Mouse (Mus musculus) left cerebral cortex, postnatal 14 days (tissue): ENCODE measurements around the gene Elp5. TPM values are rescaled to one million over a fixed set of nuclear protein-coding genes. Genes with fewer than 3 reads are reported as not detected.
"Not testable (repeated sequence)": the region's sequence is repeated elsewhere in the genome, so short reads cannot be mapped to it uniquely, and the experiment has no call there.

ENCODE experiments used
- DNase-seq, 2 experiments: peaks; one replicate each; pipeline ENCODE4 v3.0.0; 2021 to 2022; ENCODE audit warnings: low spot score in 2 of 2, mixed read lengths in 1 of 2
- intact Hi-C: fragments of 180-260 bp; cut with DNase I; formaldehyde crosslinking; loops from one replicate; pipeline ENCODE4 v1.15.1; 2025
- total RNA-seq, 2 experiments: library from RNA; stranded (reverse); gene quantifications; 2 replicates each; pipeline ENCODE4 v1.2.3; 2021

The Elp5 gene
- total RNA-seq, 2 experiments from 2014 or later = 103 to 107 TPM

- intact Hi-C loops = no loop called here
- no peak for DNase-seq
Observed at GRCm38 (mm10) chr11:69939181-69939580, 43.1 kb downstream of the Elp5 start.

DNA sequence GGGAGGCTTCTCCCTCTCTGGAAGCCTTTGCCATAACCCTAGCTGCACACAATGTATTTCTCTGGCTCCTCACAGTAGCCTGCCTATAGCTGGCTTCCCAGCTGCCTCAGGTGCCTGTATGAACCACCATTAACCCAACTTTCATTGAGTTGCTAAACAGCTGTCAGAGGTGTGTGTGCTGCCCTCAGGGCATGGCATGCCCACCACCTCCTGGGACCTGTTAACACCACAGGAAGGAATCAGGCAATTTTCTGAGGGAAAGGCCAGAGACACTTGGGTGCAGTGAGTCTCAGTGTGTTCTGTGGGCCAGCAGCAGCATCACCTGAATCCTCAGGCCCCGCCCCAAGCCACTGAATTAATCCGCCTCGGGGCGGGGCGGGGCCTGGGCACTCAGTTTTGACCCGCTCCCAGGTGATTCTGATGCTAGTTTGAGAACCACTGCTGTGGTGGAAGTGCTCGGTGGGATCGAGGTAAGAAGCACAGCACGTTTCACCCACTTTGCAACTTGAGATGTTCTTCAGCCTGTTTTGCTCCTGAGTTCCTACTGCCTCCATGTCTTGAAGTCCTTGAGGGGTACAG, 43.8 kb downstream of the Elp5 start:
- intact Hi-C loops = no loop called here

GRCm38 (mm10) chr11:69937834-69938233, 44.5 kb downstream of the Elp5 start:
- intact Hi-C loops = no loop called here
- DNase-seq = no peak

More for the DNA sequence above, 43.8 kb downstream of the Elp5 start:
- DNase-seq = no peak

DNA sequence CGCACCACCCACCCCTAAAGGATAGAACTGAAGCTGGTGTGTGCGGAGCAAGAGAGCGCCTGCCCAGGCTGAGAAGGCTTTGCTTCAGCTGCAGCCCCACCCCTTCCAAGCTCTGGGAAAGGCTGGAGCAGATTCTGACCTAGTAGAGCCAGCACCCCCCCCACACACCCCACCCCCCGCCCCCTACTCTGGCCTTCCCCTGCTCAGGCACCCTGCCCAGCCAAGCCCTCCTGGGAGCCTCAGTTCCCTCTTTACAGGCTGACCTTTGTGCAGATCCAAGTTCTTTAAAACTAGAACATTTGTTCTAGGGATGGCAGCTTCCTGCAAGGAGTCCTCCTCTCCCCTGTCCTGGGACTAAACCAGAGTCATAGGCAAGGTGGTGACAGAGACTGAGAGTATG, 44.9 kb downstream of the Elp5 start:
- no peak for DNase-seq
- intact Hi-C loops = no loop called here

DNA sequence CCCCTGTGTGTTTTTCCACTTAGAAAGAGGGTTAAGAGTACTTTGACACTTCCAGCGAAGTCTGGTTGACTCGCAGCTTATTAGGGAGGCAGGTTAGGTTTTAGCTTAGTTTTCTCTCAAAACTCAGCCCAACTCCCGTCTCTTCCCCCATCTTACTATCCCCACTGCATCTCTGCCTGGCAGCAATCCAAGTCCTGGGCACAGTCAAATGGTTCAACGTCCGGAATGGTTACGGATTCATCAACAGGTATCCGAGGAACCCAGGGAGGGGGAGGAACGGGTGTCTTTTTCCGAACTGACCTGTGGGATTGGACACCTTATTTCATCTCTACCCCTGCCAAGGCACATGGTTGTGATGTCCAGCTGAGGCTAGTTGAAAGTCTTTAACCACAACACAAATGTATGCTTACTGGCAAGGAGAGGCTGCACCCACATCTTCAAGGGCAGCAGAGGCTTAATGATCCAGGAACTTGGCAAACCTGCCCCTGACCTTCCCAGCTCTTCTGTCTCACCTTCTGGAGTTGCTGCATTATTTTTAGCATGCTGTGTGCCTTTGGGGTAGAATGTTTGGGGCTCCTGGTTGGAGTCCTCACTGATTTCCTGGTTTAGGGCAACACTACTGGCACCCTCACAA, 45.5 kb downstream of the Elp5 start:
- intact Hi-C loops = no loop called here
- DNase-seq = no peak

- DNase-seq = no peak
- intact Hi-C loops = no loop called here
Observed at GRCm38 (mm10) chr11:69936156-69936555, 46.2 kb downstream of the Elp5 start.

GRCm38 (mm10) chr11:69935137-69935879, 47.0 kb downstream of the Elp5 start, which contains the start of gene Ybx2:
TSS of gene Ybx2 (plus strand) at chr11:69935796.
- intact Hi-C loops = loop anchor here (2.0 kb wide), 1 partner anchor 13 kb away; the partner anchor contains the start of gene Slc2a4
- DNase-seq = peak; percentile 86 to 89

GRCm38 (mm10) chr11:69934681-69935080, 47.6 kb downstream of the Elp5 start:
- DNase-seq = no peak
- intact Hi-C loops = loop anchor here (2.0 to 5.0 kb wide), 2 partner anchors 14 to 278 kb away; partner anchors contain the start of genes Slc16a11 and Slc2a4

GRCm38 (mm10) chr11:69934169-69934568, 48.1 kb downstream of the Elp5 start:
- intact Hi-C loops = loop anchor here (2.0 to 5.0 kb wide), 2 partner anchors 15 to 278 kb away; partner anchors contain the start of genes Slc16a11 and Slc2a4
- peak; percentile 88 to 91 for DNase-seq

- intact Hi-C loops = loop anchor here (5.0 kb wide), 1 partner anchor 279 kb away; the partner anchor contains the start of gene Slc16a11
Observed at GRCm38 (mm10) chr11:69933066-69933465, 49.3 kb downstream of the Elp5 start.

GRCm38 (mm10) chr11:69932254-69932653, 50.1 kb downstream of the Elp5 start:
- intact Hi-C loops = loop anchor here (5.0 kb wide), 1 partner anchor 280 kb away; the partner anchor contains the start of gene Slc16a11
- DNase-seq = no peak

More at GRCm38 (mm10) chr11:69933066-69933465, 49.3 kb downstream of the Elp5 start:
- DNase-seq = no peak

- no peak for DNase-seq
- intact Hi-C loops = loop anchor here (5.0 kb wide), 1 partner anchor 281 kb away; the partner anchor contains the start of gene Slc16a11
Observed at GRCm38 (mm10) chr11:69931769-69932168, 50.5 kb downstream of the Elp5 start.

DNA sequence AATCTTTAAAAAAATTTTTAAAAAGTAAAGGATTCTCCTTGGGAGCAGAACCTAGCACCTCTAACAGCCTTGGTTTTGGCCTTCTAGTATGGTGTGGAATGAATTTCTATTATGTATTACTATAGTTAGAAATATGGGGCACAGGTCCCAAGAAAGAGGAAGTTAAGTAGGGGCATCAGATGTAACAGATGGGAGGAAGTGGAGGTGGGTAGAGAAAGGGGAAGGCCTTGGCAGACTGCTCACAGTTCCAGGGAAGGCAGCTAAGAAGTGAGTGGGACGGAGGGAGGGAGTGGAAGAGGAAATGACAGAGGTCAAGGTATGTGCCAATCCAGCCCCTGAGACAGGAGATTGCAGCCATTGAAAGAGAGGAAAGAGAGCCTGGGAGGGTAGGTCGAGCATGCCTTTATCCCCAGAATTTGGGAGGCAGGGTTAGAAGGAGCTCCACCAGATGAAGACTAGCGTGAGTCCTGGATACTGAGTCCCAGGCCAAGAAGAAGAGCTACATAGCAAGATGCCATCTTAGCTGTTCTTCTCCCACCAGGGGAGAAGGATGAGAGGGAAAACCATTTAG, 51.3 kb downstream of the Elp5 start:
- no peak for DNase-seq
- intact Hi-C loops = loop anchor here (5.0 kb wide), 1 partner anchor 281 kb away; the partner anchor contains the start of gene Slc16a11

GRCm38 (mm10) chr11:69930176-69930575, 52.1 kb downstream of the Elp5 start:
- not testable (repeated sequence) for DNase-seq
- intact Hi-C loops = loop anchor here (5.0 kb wide), 1 partner anchor 282 kb away; the partner anchor contains the start of gene Slc16a11

DNA sequence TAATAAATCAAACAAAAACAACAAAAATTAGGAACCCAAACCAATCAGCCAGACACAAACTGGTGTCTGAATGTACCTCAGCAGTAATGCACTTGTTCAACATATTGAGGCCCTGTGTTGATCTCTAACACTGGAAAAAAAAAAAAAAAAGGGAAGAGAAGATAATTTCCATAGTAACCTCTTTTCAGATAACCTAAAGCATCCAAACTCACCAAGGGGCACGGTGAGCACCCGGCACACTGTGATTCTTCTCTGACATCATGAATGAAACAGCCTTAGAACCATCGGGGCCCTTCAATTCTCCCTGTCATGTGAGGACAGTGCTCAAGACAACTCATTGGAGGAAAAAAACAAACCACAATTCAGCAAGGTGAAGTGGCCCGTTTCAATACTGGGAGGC, 52.6 kb downstream of the Elp5 start:
- DNase-seq = no peak
- intact Hi-C loops = loop anchor here (5.0 kb wide), 1 partner anchor 283 kb away; the partner anchor contains the start of gene Slc16a11

- DNase-seq = no peak
- intact Hi-C loops = no loop called here
Observed at GRCm38 (mm10) chr11:69927501-69927900, 54.8 kb downstream of the Elp5 start.

DNA sequence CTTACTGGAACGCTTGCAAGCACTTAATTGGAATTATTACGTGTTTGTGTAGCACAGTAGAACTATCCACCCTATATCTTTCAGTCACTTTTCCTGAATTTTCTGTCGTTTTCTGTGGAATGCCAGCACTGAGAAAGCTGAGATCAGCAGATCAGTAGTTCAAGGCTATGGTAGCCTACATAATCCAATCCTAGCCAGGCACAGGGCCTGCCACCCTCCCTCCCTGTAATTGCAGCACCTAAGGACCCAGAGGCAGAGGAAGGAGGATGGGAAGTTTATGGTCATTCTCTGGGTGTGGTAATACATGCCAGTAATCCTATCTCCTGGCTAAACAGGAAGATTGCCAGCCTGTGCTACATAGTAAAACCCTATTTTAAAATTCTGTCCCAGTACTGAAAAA, 59.5 kb downstream of the Elp5 start:
- DNase-seq = no peak
- intact Hi-C loops = no loop called here

DNA sequence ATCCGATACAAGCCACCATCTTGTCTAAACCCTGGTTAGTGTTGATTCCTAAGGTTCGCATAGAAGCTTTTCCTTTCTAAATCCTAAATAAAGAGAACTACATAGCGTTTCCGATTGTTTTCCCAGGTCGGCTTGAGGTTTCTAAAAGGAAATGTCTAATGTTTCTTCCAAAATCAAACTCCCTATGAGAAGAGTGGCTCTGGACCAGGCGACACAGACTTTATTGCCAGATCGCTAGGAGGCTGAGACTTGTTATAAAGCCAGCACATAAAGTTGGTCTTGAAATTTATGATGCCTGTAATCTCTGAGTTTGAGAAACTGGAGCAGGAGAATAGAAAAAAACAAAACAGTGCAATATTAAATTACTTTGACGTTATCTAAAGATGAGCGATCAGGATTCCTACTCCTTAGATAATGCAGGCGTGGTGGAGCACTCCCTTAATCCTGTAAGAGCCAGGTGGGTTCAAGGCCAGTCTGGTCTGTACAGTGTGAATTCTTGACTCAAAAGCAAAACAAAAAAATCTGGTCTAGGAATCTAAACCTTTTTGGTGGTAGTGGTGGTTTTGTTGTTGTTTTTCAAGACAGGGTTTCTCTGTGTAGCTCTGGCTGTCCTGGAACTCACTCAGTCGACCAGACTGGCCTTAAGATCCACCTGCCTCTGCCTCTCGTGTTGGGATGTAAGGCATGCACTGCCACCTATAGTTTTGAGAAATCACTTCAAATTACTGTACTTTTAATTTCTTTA, 60.1 kb downstream of the Elp5 start:
- no peak for DNase-seq
- intact Hi-C loops = no loop called here
